Mouse (Mus musculus) kidney, adult 9 months (tissue): ENCODE data around the gene Cdkn1a.
A peak's percentile ranks its signal among the peaks of the same experiment; 100 is the strongest.
"Not testable (repeated sequence)": the region's sequence is repeated elsewhere in the genome, so short reads cannot be mapped to it uniquely, and the experiment has no call there.

Experiments used
- DNase-seq: peaks from one replicate; pipeline ENCODE4 v3.0.0; 2022

The Cdkn1a gene

DNA sequence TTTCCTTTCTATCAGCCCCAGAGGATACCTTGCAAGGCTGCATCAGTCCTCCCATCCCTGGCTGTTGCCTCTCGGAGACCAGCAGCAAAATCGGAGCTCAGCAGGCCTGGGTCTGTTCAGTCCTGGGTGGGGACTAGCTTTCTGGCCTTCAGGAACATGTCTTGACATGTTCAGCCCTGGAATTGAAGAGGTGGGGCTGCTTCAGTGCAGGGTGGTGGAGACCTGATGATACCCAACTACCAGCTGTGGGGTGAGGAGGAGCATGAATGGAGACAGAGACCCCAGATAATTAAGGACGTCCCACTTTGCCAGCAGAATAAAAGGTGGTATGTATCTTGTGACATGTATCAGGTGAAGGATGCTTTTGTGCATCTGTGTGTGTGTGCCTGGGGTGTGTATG, at the start of gene Cdkn1a:
Gene Cdkn1a, plus strand, starts transcription at position 201 of the 400 bp plus-strand sequence.
- DNase-seq = no peak

DNA sequence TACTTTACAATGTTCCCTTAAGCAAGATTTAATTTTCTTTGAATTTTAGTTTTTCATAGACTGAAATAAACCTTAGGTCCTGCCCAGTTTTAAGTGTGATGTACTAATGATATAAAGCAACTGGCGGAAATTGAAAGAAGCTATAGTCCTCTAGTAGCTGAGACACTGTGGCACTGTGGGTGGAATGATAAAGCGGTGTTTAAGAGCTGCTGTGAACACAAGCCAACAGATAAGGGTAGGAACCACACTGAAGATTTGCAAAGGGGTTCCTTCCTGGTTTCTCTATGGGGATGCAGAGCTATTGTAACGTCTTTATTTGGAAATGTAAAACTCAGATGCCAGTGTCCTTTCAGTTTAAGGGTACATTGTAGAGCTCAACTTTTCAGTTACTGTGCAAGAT, 49.1 kb upstream of the Cdkn1a start:
- not testable (repeated sequence) for DNase-seq

DNA sequence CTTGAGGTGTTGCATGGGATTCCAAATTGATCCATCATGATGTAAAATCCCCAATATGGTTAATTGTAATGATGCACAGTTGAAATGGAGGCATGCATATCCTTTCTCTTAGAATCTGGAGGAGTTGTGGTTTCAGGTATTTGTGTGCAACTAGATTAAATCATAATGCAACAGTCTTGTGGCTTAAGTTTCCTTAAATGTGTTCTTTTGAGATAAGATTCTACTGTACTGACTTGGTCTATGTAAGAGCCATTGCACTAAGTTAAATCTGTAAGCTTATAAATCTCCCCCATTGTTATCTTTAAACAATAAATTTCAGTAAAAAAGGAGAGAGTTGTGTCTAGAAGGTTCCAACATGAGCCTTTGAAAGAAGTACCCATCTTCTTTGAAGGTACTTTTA, 48.2 kb upstream of the Cdkn1a start:
- DNase-seq = no peak

DNA sequence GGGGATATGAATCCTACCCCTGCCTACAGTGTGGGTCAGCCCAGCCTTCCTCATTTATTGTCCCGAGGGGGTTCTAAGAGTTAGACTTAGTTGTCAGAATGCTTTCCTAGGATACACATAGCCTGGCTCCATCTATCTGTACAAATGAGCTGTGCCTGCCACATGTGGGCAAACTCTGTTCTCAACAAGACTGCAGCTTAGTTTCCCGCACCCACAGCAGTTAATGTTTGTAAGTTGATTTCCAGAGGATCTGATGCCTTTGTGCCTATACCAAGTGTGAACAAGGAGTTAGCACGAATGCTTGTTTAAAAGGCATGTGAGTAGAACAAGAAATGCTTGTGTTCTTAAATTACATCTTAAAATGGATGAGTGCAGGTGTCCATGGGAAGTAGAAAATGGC, 47.2 kb upstream of the Cdkn1a start:
- no peak for DNase-seq

DNA sequence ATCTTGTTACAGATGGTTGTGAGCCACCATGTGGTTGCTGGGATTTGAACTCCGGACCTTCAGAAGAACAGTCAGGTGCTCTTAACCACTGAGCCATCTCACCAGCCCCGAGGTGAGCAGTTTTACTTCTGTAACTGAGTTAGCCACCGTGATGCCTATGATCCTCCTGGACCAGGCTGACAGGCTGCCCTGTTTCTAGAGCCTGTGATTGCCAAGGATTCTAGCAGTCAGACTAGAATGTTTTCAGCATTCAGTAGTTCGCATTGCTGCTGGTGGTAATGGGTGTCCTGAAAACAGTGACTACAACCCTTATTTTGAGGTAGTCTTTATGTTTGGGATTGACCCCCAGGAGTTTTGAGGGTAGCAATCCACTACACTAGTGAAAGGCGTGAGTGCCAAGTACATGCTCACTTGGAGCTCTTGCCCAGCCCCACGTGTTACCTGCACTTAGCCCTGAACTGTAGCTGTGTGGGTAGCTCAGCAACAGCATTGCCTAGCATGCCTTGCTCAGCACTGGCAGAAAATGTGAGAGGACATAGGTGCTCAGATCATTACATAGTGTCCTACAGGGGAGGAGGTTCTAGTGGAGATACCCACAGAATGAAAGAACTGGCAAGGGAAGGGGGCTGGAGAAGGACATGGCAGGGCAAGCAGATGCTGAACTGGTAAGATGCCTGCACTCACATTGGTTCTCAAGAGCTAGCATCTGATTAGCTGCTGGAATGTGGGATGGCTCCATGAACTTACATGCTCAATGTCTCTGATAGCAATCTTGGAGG, 46.4 kb upstream of the Cdkn1a start:
- DNase-seq = no peak

DNA sequence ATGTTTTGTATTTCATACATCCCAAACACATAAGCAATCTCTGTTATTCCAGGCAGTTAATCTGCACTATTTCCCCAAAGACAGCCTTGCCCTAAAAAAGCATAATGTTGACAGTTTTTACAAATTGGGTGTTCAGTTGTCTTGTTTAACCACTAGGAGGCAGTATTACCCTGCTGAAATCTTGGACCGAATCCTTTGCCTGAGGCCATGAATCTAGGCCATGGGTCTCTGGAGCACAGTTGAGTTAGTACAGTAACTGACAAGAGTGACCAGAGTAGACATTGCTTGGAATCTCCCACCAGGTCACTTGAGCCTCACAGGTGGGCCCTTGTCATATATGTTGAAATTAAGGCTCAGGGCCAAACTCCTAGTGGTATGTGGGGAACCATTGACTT, 45.9 kb upstream of the Cdkn1a start:
- DNase-seq = peak; percentile 43

DNA sequence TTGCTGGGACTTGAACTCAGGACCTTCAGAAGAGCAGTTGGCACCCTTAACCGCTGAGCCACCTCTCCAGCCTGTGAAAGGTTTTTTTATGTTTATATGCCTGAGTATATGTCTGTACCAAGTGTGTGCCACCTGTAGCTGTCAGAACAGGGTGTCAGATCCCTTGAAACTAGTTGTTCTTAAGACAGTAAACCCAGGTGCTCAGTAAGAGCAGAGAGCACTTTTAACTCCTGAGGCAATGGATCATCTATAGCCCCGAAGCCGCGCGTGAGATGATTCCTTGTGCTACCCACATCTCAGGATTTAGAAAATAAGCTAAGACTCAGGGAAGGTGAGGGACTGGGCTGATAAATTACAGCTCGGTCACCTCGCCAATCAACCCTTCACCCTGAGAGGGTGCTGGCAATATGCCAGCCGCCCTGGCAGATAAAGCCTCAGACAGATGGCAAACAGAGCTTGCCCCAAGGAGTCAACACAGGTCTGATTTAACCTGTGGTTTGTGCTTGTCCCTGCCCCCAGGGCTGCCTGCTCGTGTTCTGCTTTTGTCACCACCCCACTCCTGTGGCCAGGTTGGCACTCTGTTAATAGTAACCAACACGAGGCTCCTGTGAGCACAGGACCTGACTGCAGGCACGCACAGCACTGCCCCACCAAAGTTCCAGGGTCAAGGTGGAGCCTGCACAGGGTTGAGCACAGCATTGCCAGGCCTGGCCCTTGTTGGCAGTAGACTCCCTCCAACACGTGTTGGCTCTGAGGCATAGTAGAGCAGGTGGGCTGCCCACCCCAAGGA, 44.8 kb upstream of the Cdkn1a start:
- peak; percentile 90 for DNase-seq

DNA sequence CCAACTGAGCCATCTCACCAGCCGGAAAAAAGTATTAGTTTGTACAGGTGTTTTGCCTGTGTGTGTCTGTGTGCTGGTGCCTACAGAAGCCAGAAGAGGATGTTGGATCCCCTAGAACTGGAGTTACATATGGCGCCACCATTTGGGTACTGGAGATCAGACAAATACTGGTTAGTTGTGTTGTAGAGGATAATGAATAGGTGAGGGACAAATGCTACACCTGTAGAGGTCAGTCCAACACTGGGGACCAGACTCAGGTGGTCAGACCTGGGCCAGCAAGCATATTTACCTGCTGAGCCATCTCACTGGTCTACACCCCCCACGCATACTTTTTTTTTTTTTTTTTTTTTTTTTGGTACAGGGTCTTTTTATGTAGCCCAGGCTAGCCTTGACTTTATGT, 43.9 kb upstream of the Cdkn1a start:
- DNase-seq = no peak

DNA sequence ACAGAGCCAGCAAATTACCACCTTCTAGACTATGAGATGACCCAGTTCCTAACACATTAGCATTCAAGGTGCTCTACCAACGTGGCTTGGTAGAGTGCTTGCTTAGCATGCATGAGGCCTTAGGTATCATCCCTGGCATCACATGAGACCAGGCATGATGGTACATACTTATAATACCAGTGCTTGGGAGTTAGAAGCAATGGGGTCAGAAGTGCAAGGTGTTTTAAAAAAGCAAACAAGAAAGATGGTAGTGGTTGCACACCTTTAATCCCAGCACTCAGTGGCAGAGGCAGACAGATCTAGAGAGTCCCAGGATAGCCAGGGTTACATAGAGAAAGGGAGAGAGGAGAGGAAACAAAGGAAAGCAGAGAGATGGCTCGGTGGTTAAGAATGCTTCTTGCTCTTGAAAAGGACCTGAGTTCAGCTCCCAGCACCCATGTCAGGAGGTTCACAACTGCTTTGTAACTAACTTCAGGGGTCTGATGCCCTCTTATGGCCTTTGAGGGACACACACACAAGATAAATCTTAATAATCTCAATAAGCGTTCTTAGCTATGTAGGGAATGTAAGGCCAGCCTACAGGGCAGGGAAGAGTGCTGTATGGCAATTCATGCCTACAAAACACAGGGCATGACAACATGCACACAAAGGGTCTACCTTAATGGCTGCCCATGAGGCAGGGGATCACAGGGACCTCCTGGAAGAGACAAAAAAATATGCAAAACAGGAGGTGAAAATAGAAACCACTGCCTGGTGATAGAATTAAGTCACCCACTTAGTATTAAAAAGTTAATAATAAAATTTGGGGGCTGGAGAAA, 42.9 kb upstream of the Cdkn1a start:
- no peak for DNase-seq

DNA sequence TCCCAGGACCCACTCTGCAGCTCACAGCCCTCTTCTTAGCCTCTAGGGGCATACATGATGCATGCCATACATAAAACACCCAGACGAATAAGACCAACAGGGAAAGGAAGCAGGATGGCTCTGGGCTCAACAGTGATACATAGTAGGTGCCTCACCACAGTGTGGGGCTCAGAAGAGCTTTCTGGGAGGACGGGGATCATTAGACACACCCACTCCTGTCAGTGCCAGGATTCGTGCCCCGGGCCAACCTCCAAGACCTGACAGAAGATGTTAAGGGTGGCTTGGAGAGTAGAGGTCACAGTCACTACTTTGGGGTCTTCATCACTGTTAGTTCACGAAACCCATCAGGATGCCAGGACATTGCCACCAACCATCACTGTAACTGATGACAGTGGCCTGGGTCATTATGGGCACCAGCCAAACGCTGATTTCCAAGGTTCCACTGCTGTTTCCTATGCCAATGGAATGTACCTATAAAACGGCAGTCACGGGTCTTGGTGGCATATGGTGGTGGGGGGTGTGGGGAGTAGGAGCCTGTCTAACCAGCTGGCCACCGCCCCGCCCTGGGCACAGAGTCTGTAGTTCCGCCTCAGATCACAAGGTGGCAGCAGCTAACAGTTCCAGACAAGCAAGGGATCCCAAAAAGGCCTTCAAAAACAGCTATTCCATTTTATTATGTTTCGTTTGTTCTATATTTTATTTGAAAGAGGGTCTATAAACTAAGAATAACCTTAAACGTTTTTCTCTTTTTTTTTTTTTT, 41.8 kb upstream of the Cdkn1a start:
- peak; percentile 84 for DNase-seq

DNA sequence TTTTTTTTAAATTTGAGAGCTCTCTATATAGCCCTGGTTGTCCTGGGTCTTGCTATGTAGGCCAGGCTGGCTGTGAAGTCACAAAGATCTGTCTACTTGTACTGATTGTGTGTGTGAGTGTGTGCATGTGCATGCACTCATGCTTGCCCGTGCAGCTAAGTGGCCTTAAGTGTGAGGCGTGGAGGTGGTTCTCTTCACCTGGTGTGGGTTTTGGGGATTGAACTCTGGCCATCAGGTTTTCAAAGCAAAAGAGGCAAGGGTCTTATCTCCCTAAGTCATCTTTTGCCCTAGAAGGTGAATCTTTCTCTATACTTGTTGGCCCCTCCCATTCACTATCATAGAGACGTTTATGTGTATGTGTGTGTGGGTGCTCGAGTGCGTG, 41.3 kb upstream of the Cdkn1a start:
- no peak for DNase-seq

DNA sequence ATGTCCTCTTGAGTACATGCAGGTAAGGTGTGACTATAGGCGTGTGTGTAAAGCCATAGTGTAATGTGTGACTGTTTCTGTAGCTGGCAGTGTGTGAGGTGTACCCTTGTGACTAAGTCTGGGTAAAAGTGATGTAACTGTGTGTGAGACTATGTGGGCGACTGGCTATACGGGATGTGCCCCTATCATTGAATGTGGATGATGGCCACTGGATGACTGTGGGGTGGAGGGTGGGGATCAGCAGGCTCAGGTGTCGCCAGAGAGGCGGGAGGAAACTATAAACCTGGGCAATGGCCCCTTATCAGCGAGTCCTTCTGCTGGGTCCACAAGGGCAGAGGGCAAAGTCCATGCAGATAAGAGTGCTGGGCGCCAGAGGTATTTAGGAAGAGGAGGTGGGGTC, 40.9 kb upstream of the Cdkn1a start:
- DNase-seq = no peak

DNA sequence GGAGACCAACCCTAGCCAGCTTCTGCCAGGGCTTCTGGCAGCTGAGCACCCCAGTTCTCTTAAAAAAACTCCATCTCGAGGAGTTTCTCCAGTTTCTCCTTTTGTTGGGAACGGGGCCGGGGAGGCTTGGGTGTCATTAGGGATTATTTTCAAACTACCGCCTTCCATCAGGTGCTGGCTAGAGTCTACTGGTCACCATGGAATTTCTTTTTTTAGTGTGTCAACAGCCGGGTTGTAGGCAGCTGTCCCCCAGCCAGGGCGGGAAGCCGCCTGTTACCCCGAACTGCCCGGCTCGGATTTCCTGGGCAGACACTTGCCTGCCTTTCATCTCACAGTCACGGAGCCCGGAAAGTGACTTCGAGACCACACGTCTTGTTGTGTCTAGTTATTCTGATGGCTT, 40.0 kb upstream of the Cdkn1a start:
- DNase-seq = no peak

DNA sequence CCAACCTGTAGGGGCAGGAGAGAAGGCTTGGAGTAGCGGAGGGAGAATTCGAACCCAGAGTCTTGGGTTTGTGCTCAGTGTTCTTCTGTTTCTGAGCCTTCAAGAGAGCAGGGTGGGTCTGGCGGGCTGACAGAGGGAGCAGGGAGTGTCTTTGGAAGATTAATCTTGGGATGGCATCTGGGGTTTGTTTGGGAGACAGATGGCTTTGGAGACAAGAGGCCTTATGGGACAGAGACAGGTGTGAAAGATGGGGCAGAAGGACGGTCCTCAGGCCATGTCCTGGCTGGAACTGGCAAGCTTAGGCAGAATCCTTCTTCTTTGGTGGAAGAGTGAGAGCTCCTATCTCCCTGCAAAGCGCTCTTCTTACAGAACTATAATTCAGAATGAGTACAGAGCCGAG, 37.7 kb upstream of the Cdkn1a start:
- DNase-seq = no peak

DNA sequence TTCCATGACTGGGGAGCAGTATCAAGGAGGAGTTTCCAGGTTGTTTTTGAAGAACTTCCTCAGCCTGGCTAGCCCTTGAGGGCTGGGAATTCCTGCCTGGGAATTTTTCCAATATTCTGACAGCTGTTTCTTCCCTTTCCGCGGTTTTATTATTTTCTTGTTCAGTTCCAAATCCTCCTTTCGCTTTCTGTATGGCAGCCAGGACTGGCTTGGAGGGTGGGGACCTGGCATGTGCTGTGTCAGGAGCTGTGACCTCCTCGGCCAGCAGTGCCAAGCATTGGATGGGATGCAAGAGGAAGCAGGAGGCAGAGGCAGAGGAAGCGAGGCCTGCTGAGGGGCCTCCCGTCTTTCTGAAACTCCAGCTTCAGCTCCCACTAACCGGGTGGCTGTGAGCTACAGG, 36.9 kb upstream of the Cdkn1a start:
- DNase-seq = peak; percentile 65

DNA sequence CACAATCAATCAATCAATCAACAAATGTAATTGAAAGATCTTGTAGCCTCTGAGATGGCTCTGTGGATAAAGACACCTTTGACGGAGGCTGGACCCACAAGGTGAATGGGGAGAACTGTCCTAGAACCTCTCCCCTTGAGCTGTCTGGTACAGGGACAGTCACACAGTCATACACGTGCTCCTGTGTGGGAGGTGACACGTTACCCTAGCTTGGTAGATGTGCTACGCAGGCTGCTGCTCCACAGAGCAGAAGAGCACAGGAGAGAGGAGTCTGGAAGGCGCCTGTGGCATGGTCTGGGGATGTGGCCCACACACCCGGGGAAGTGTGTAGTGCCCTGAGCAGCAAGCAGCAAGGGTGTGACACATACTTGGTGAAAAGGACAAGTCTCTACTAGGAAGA, 36.3 kb upstream of the Cdkn1a start:
- DNase-seq = no peak

DNA sequence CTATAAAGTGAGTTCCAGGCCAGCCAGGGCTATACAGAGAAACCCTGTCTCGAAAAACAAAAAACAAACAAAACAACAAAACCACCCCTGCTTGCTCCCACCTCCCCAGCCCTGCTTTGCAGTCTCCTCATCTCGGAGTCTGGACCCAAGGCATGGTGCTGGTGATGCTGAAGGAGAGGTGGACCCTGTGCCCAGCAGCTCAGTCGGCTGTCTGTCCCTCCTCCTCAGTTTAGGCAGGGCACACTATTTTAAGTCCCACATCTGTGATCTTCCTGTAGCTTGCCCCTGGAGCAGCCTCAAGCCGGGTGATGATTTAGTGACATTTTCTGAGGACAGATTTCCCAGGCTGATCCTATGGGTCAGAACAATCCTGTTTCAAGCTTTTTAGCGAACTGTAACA, 35.2 kb upstream of the Cdkn1a start:
- no peak for DNase-seq

DNA sequence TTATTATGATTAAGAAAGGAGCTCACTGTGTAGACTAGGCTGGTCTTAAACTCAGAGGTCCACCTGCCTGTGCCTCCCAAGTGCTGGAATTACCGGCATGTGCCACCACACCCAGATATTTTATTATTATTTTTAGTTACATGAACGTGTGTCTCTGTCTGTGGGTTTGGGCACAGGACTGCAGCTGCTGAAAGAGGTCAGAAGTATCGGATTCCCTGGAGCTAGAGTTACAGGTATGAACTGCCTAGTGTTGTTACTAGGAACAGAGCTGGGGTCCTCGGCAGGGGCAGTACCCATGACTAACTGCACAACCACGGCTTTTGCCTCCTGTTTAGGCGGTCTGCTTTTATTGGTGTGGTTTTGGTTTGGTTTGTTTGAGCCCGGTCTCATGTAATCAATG, 34.6 kb upstream of the Cdkn1a start:
- DNase-seq = no peak

DNA sequence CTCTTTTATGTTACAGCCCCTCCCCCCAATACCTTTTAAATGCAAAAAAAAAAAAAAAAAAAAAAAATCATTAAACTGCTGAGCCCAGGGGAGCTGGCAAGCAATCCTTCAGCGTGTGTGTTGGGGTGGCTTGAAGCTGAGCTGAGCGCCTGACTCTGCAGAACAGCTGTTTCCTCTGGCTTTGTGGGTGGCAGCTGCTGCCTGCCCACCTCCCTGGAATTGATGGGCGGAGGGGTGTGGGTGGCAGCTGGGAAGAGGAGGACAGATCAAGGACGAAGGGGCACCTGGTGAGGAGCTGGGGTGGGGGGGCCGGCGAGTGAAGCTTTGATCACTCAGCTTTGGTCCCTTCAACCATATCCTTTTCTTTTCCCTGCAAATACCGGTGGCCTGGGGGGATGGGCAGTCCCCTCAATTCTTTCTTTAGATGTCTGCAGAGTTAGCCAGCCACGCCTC, 34.1 kb upstream of the Cdkn1a start:
- no peak for DNase-seq

DNA sequence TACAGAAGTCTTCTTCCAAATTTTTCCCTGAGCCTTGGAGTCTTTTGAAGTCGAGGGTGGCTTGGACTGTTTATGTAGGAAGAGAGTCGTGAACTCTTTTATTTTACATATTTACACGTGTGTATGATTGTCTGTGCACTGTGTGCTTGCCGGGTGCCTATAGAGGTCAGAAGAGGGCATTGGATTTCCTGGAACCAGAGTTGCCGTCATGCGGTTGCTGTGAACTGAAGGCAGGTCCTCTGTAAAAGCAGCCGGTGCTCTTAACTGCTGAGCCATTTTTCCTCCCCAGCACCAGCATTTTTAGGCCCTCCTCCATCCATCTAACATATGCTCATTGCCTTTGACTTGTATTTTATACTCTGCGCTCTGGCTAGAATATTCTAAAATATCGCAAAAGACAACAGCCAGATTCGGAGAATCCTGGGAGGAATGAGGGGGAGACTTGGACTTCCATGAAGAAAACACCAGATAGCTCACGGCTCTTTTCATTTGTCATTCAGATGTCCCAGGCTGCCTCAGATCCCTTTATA, 33.4 kb upstream of the Cdkn1a start:
- DNase-seq = no peak

DNA sequence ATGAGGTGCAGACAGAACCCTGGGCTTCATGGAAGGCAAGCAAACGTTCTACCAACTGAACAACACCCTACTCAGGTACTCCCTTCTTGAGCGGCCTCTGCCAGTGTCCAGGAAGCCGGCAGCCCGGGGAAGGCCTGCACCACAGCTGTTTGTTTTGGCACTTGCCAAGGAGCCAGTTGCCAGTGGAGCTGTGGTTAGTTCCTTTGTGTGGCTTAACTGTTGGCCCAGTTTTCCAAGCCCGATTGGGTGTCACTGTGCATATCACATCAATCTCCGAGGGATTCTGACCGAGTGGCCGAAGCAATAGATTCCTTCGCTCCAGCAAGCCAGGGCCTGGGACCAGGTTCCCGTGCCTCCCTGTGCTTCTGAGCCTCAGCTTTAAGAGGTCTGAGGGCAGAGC, 32.8 kb upstream of the Cdkn1a start:
- DNase-seq = no peak

DNA sequence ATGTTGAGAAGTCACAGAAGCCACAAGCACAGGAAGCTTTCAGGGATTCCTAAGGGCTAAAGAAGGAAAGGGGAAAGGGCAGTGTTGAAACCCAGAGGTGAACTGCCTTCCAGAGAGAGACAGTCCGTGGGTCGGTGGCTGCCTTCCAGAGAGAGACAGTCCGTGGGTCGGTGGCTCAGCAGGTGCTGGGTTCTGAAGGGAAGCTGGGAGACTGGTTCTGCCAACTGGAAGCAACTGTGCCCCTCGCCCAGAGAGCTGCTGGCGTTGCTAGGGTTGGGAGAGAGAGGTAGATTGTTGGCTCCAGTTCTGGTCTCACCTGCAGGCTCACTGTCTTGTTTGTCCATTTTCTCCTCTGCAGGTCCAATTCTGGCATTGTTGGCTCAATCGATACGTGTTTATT, 32.3 kb upstream of the Cdkn1a start:
- DNase-seq = no peak

DNA sequence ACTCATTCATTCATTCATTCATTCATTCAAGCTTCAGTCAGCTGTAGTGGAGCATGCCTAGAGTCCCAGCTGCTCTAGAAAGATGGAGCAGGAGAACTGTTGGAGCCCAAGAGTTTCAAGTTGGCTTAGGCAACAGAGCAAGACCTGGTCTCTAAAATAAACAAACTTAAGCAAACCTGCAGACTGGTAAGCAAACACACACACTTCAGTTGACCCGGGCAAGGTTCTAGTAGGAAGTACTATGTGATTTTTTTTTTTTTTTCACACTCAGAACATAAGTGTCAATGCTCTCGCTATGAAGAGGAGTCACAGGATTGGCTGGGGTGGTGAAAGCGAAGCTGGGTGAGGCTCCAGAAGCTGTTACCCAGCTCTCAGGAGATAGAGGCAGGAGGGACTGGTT, 31.2 kb upstream of the Cdkn1a start:
- no peak for DNase-seq
